Mouse (Mus musculus): Measurements from ENCODE around the gene Tchp.
A peak's percentile ranks its signal among the peaks of the same experiment; 100 is the strongest.

Gene Tchp

DNA sequence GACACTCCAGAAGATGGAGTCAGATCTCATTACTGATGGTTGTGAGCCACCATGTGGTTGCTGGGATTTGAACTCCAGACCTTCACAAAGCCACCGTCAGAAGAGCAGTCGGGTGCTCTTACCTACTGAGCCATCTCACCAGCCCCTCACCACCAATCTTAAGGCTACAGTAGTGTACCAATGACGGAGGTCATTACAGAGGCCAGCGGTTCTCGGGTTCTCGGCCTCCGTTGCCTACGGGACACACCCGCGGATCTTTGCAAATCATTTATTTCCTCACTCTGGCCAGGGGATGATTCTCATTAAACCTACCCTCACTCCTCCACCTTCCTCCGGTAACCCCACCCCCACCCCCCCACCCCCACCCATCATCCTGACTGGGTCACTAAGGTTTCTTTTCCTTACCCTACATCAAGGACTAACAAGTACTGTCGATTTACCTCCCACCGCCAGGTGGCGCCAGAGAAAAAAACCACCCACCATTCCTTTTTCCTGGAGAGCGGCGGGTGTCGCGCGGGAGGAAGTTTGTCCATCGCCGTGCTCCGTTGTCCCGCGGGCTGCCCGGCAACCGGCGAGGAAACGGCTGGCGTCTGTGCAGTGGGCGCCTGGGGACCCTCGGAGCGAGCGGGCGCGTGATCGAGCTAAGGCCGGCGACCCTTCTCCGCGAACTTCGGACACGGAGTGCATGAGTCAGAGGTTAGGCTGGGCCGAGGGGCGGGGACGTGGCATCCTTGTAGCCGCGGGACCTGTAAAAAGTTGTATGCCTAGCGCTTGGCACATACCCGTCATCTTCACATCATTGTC is at the start of gene Tchp:
TSS of gene Tchp (plus strand) at position 496 of the 804 bp plus-strand sequence.
- peak; percentile 96 for DNase-seq (ENCODE audit: low spot score)

DNA sequence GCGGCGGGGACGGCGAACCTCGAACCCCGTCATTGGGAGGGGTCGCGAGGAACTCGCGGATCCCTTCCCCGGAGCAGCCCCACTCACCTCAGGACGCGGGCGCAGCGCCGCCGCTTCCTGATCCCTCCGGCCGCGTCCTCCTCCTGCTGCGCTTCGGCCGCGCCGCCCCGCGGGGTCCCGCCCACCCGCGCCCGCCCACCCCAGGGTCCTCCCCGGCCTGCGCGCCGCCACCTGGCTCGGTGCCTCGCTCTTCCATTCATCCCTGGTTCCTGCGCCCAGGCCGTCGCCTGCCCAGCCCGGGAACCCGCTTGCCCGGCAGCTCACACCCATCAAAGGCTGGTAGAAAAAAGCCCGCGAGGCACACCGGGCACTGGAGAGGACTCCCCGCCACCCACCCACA is 49.3 kb upstream of the Tchp start, which contains the start of gene Trpv4:
TSS of gene Trpv4 (minus strand) at position 167 of the 400 bp plus-strand sequence.
- no peak for DNase-seq (ENCODE audit: low spot score)

DNA sequence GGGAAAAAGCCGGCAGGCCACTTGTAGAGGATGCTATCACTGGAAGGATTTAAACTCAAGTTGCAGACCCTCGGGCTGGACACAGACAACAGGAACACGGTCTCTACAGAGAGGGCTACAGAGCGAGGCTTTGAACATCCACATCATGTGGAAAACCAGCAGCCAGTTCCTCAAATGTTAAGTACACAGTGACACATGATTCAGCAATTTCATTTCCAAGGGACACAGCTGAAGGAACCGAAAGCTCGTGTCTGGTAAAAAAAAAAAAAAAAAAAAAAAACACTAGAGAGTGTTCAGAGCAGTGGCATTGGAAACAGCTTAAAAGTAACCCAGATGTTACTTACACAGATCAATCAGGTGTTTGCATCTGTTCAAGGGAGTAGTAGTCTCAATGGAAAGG is 46.5 kb upstream of the Tchp start:
- no peak for DNase-seq (ENCODE audit: low spot score)

DNA sequence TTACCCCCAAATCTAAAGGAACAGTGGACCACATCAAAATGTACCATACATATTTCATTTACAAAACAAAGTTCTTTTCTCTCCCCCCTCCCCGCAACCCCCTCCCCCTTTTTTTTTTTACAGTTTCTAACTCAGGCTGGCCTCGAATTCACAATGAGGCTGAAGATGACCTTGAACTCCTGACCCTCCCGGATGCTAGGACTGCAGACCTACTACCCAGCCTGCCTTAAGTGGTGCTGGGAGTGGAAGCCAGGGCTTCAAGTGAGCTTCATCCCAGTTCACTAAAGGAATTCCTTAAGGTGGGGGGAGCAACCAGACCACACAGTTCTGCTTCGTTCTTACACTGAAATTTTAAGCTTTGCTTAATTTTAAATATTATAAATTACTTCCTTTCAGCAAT is 43.4 kb upstream of the Tchp start:
- no peak for DNase-seq (ENCODE audit: low spot score)

DNA sequence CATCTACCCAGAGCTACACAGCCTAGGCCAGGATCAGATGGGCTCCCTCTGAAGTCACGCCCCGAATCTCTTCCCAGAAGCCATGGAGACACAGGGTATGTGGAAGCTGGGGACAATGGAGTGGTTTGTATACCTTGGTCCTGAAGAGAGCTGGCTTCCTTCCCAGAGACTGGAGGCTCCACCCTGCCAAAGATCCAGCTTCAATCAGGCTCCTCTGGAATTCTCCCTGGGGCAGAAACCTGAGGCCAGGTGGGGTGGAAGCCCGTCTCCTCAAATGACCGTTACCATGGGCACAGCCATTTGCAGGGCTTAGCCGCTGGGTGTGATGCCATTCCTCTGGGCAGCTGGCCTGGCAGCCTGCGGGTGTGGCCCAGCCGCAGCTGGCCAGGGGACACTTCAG is 42.8 kb upstream of the Tchp start:
- DNase-seq (ENCODE audit: low spot score): no peak

DNA sequence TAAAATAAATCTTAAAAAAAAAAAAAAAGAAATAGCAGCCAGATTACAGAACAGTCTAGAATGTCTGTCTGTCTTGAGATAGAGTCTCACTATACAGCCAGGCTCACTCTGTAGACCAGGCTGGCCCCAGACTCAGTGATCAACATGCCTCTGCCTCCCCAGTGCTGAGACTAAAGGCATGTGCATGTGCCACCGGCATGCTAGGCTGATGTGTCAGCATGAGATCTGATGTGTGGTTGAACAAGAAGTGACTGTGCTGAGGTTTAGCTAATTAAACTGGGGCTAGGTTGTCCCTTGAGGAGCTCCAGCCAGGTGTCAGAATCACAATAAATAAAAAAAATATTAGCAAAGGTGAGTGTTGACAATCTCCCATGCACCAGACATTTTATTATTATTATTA is 40.9 kb upstream of the Tchp start:
- DNase-seq (ENCODE audit: low spot score): no peak

DNA sequence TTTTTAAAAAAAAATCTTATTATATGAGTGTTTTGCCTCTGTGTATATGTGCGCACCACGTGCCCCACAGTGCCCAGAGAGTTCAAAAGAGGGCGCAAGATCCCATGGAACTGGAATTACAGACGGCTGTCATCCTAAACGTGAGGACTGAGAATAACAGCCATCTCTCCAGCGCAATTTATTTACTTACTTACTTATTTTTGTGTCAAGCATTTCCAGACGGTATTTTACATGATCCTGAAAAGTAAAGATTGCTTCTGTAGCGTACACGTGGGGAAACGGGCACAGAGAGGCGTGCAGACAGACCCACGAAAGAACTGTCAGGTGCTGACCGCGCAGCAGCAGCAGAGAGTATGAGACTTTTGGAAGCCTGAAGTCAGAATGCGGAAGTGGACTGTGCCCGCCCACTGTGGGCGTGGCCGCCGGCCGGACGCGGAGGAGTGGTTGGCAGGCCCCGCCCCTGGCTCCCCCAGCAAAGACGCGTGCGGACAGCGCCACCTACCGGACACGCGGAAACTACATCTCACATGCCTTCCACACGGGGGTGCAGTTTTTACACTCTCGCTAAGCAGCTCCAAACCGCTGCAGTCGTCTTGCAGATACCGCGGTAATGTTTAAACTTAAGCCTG is 40.2 kb upstream of the Tchp start:
- peak; percentile 100 for DNase-seq (ENCODE audit: low spot score)

DNA sequence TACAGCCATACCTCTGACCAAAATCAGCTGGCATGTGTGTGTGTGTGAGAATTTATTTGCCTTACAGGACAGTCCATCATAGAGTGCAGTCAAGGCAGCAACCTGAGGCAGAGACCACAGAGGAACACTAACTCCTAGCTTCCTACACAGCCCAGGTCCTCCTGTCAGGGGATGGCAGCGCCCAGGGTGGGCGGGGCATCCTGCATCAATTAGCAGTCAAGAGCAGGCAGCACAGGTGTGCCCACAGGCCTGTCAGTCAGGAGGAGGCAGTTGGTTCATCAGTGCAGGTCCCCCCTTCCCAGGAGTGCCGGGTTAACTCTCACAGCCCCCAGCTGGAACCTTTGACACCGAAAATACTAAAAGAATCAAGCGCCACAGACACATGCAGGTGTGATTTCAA is 38.5 kb upstream of the Tchp start:
- DNase-seq (ENCODE audit: low spot score): no peak

DNA sequence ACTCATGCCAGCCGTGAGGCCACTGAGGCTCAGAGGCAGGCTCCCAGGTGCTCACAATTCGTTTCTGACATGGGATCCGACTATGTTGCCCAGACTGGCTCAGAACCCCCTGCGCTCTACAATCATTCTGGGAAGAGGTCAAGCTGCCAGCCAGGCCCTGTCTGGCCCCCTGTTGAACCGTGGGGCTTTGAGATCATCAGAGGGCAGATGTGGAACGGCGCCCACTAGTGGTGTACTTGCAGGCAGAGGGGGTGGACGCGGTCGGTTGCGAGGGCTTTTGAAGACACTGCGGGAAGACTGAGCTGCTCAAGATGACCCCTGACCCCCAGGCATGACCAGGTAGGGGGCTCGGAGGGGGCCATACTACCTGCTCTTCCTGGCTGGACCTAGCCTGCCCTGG is 34.4 kb upstream of the Tchp start:
- DNase-seq (ENCODE audit: low spot score): no peak

DNA sequence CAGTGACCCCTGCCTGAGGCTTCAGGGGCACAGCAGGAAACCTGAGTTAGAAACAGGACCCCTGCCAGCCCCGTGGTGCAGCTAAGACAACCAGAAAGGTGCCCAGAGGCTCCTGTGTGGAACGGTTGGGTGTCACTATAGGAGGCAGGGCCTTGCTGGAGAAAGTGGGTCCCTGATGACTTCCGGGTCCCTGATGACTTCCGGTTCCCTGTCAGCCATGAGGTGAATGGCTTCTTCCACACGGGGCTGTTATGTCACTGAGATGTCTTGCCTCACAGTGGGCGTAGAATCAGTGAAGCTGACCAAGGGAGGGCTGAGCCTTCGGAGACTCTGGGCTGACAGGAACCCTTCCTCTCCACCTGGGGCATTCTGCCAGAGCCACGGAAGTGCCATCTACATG is 33.0 kb upstream of the Tchp start:
- no peak for DNase-seq (ENCODE audit: low spot score)

DNA sequence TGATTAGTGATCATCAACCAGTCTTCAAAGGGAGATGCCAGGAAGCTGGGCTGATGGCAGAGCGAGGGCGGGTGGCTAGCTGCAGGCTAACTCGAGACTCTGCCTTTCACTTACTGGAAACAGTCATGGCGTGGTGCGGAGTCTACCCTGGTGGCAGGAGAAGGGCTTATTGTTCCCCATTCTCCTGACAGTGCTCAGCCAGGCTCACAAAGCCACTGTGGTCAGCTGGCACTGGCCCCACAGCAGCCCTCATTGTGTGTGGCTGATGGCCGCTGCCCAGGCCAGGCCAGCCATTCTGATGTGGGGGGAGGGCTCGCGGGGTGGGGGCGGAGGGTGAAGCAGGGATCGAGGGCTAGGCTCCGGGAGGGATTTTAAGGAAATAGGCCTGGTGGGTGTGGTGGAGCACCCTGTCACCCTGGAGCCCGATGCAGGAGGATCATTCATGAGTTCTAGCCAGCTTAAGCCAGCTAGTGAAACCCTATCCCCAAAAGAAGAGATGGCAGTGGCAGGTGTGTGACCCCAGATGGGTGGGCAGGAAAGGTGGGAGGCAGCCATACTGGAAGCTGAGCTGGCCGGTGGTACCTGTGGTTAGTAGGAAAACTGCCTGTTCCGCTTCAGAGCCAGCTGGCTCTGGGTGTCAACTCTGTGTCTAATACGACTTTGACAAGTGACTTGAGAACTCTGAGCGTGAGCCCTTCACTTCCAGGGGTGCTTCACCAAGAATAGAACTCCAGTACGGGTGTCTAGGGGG is 27.5 kb upstream of the Tchp start:
- no peak for DNase-seq (ENCODE audit: low spot score)

DNA sequence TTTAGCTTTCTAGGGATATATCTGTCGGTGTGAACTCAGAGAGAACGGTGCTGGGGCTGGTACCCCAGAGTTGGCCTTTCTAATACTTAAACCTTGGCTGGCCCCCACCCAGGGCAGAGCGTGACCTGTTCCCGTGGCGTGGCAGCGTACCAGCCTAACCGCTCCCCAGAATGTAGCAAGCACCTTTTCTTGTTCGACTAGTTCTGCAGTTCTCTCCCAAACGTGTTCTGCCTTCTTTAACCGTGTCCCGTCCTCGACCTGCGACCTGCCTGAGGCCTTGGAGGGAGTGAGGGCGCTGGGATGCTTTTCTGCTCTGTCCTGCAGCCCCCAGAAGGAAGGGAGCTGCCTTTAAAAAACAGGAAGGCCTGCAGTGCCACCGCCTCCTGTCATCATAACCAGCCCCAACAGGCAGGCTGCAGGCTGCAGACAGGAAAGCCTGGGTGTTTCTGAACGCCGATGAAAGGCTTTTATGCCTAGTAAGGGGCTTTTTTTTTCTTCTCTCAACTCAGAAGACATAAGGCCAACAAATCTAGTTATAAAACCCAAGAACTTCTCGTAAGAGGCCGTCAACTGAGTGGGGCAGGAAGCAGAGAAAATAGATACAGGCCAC is 26.8 kb upstream of the Tchp start:
- DNase-seq (ENCODE audit: low spot score): no peak

DNA sequence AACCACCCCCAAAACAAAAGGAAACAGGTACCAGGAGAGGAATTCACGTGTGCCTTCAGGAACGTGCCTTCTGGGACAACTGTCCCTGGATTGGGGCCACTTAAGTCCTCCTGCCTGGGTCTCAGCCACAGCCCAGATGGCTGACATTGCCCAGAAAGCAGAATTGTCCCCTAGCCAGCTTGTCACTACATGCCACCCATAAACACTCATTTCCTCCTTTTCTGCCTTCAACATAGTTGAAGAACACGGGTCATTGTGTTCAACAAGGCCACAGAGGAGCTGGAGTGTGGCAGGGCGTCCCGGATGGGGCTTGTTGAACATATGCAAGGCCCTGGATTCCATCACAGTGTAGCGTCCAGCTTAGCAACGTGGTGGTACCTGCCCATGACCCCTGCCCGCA is 25.8 kb upstream of the Tchp start:
- no peak for DNase-seq (ENCODE audit: low spot score)

DNA sequence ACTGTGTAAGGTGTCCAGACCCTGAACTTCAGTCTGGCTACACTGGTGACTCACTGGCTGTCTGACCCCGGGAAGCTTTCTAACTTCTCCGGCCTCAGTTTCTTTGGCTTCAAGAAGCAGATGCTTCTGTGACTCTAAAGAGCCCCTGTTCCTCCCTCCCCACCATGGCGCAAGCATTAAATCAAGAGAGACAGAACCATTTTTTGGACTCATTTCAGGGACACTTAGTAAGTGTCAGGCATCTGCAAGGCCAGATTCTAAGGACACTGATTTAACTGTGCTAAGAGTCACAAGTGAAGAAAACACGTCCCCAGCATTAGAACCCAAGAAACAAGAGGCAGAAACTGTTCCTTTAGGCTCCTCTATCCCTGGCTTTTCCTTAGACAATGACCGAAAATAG is 21.6 kb upstream of the Tchp start:
- no peak for DNase-seq (ENCODE audit: low spot score)

DNA sequence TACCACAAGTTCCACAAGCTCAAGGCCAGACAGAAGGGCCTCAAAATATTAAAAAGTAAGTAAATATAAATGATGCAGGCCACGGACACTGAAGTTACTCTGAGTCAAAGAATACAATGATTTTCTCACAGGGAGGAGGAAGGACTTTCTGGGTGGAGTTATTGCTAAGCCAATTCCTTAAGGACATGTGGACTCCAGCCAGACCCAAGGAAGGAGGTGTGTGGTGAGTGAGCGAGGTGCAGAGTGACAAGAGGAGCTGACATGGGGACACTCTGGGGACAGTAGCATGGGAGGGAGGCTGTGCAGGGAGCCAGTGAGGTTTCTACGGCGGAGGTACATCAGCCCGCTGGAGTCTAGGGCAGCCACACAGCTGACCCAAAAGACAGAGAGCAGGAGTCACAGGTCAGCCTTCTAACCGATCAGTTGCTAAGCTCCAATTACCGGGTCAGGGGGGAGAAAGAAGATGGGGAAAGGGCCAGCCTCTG is 20.8 kb upstream of the Tchp start:
- DNase-seq (ENCODE audit: low spot score): no peak

DNA sequence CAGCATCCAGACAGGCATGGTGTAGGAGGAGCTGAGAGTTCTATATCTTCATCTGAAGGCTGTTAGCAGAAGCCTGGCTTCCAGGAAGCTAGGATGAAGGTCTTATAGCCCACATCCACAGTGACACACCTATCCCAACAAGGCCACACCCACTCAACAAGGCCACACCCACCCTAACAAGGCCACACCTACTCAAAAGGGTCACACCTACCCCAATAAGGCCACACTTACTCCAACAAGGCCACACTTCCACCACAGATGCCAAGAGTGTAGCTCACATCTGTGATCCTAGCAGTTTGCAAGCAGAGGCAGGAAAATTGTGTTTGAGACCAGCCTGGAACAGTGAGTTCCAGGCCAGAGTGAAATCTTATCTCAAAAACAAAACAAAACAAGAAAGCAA is 19.7 kb upstream of the Tchp start:
- DNase-seq (ENCODE audit: low spot score): no peak

DNA sequence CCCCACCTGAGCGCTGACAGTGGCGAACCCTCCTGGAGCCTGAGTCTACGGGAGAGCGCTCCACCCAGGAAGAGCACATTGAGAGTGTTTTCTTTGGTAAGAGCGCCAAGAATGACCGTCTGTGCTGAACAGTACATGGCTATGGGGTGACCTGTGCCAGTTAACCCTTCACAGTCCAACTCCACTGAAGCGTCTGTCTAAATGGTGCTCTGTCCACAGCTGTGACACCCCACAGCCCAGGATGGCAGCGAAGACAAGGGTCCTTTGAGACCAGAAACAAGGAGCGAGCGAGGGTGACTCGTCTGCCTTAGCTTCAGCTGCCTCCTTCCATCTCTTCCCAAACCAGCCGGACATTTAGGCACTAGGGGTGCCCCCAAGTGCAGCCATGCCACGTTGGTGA is 18.9 kb upstream of the Tchp start:
- DNase-seq (ENCODE audit: low spot score): no peak

DNA sequence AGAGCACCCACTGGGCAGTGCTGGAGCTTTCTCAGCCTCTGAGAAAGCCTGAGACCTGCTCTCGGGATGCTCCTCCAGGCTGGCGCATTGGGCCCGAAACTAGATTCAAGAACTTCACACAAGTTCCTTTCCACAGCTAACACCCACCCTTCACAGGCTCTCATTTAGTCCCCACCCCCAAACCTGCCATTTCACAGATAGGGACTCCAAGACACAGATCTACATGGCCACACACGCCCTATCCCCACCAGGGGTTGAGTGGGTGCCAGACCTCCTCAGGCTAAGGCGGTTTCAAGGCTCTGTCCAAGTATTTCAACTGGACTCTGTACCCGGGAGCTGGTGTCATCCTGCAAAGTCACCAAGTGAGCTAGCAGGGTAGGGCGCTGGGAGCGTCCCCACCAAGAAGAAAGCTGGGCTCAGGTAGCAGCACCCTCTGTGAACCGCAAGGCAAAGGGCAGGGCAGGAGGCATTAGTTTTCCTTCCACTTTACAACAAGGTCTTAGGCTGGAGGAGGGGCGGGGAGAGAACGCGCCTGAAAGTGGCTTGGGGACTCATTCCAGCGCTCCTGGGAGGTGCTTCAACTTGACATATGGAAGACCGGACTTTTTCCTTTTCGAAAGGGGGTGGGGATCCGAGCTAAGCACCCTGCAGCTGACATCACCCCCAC is 17.7 kb upstream of the Tchp start:
- DNase-seq (ENCODE audit: low spot score): no peak

DNA sequence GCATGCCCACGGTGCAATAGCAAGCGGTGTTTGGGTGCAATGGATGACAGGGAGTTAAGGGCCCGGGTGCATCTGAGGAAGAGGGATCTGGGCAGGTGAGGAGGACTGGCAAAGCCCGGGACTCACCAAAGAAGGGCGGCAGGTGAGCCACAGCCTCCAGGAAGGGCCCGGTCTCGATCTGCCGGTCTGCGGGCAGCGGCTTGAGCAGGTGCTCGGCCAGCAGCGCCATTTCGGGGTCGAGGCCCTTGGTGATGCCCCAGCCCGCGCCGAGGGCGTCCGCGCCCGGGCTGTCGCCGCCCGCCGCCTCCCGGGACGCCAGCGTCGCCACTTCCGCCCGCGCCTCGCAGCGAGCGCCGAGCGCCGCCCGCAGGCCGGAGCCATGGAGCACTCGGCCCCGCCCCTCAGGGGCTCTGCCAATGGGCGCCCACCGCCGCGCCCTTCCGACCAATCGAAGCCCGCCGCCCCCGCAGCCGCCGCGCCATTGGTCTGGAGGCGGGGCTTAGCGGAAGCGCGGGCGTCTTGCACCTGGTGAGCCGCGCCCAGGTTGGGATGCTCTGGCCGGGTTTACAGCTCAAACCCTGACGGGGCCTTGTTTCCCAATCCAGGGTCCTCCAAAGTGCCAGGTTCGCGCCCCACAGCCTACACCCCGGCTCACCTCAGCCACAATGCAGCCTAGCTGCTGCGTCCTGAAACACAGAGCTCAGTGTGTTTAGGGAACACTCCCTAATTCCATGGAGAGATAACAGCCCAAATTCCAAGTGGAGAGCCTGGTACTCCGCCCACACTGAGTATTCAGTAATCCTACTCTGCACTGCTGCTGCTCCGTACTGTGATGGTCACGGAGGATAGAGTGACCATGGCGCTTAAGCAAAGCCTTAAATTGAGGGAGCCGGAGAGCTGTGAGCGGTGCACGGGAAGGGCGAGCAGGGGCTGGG is 16.7 kb upstream of the Tchp start, which contains the start of gene Gltp:
TSS of gene Gltp (minus strand) at position 352 of the 935 bp plus-strand sequence.
- peak; percentile 88 for DNase-seq (ENCODE audit: low spot score)

DNA sequence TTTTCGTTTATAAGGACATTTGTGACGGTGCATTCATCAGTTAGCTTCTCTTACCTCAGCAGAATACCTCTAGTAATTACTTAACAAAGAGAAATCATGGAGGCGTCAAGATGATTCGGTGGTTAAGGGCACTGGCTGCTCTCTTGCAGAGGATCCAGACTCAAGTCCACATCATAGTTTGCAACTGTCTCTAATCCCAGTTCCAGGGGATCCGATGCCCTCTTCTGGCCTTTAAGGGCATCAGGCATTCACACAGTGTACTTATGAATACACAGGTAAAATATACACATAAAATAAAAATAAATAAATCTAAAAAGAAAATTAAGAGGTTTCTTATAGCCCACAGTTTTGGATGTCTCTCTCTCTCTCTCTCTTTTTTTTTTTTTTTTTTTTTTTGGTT is 11.8 kb upstream of the Tchp start:
- DNase-seq (ENCODE audit: low spot score): no peak

DNA sequence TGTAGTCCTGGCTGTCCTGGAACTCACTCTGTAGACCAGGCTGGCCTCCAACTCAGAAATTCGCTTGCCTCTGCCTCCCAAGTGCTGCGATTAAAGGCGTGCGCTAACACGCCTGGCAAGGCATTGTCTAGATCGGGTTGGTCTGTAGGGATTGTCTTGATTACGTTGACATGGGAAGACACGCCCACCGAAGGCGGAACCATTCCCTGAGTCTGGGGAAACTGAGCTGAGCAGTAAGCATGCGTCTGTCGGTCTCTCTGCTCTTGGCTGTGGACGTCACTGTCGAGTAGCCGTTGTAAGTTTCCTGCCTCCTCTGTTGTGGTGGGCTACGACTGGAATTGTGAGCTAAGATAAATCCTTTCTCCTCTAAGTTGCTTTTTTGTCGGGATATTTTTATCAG is 10.6 kb upstream of the Tchp start:
- no peak for DNase-seq (ENCODE audit: low spot score)

All from ovary, postnatal 14 days (tissue).